Mouse (Mus musculus) myocyte (in vitro differentiated cells): ENCODE data around the gene Xrcc6.
A peak's percentile ranks its signal among the peaks of the same experiment; 100 is the strongest.

ENCODE experiments used
- CEBPB ChIP-seq: IDR thresholded peaks from 2 replicates; pipeline ENCODE4 v1.6.1; 2011; ENCODE audit warnings: mild to moderate bottlenecking, moderate library complexity; ENCODE audit not compliant: poor library complexity, insufficient read depth, severe bottlenecking
- E2F4 ChIP-seq: IDR thresholded peaks from one replicate; pipeline ENCODE4 v1.6.1; 2011; ENCODE audit warnings: mild to moderate bottlenecking, control low read depth, moderate library complexity; ENCODE audit not compliant: insufficient read depth
- MYOG ChIP-seq, 3 experiments: IDR thresholded peaks; one replicate each; pipeline ENCODE4 v1.6.1; 2011; ENCODE audit warnings: control low read depth in 2 of 3, low read depth in 2 of 3, mild to moderate bottlenecking in 2 of 3; ENCODE audit not compliant: insufficient read length in 2 of 3, control insufficient read depth in 1 of 3, insufficient read depth in 1 of 3
- POLR2A ChIP-seq: IDR thresholded peaks from one replicate; pipeline ENCODE4 v1.6.1; 2011; ENCODE audit warnings: low read depth, mild to moderate bottlenecking, control low read depth, moderate library complexity; ENCODE audit not compliant: insufficient read length
- POLR2AphosphoS2 ChIP-seq: IDR thresholded peaks from one replicate; pipeline ENCODE4 v1.6.1; 2011; ENCODE audit warnings: low read depth, control low read depth; ENCODE audit not compliant: insufficient read length
- TCF12 ChIP-seq: IDR thresholded peaks from one replicate; pipeline ENCODE4 v1.6.1; 2011; ENCODE audit warnings: mild to moderate bottlenecking, control low read depth; ENCODE audit not compliant: poor library complexity, insufficient read depth, severe bottlenecking
- USF1 ChIP-seq: IDR thresholded peaks from one replicate; pipeline ENCODE4 v1.6.1; 2011; ENCODE audit warnings: low read depth, mild to moderate bottlenecking, control low read depth, moderate library complexity

DNA sequence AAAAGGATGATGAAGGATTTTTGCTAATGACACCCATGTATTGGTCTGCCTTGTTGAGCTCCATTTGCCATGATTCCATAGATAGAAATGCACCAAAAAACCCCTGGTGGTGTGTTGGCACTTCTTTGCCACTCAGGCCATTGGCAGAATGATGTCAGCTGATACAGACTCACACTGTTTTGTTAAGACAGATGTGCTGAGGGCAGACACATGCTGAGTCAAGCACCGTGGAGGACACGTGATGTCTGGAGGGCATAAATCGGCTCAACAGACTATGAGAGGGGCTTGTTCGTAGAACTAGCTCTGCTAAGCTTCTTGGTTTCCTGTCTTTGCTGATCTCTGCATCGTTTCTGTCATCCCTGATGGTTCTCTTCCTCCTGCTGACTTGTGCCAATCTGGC lies 64.9 kb downstream of the Xrcc6 start:
- no peak for TF ChIP-seq MYOG (IDR thresholded peaks at IDR 0.05; ENCODE audit: control insufficient read depth in 1 of 3, insufficient read depth in 1 of 3, insufficient read length in 2 of 3, low read depth in 2 of 3)
- no peak for TF ChIP-seq TCF12
- peak; percentile 84 for TF ChIP-seq USF1
- no peak for TF ChIP-seq CEBPB
- no peak for TF ChIP-seq POLR2A
- no peak for TF ChIP-seq E2F4
- TF ChIP-seq POLR2AphosphoS2, result no peak
